Mouse (Mus musculus) heart, postnatal 4 days (tissue): ENCODE data around the gene Ly6g5c. TPM values are rescaled to one million over a fixed set of nuclear protein-coding genes. Genes with fewer than 3 reads are reported as not detected.

Experiments
- DNase-seq: peaks from one replicate; pipeline ENCODE4 v3.0.0; 2021
- total RNA-seq, 2 experiments: library from RNA; stranded (reverse); gene quantifications; 2 replicates each; pipeline ENCODE4 v1.2.3; 2021

The Ly6g5c gene
- total RNA-seq, 2 experiments from 2014 or later = not detected

GRCm38 (mm10) chr17:35146139-35146538, 38.1 kb downstream of the Ly6g5c start:
- no peak for DNase-seq

DNA sequence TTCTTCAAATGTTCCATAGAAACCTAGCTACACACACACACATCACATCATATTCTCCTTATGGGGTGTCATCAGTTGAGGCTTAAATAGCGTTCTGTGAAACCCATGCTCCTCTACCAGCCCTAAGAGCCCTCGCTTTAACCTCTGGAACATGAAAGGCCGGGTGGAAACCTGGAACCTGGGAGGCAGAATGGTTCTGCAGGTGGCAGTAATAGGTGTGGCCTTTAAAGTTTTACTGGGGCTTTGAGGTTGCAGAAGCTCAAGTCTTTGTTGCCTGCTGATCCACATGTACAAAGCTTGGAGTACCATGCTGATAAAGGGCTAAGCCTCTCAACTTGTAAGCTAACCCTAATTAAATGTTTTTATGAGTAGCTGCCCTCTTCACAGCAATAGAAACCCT, 39.3 kb downstream of the Ly6g5c start:
- no peak for DNase-seq

DNA sequence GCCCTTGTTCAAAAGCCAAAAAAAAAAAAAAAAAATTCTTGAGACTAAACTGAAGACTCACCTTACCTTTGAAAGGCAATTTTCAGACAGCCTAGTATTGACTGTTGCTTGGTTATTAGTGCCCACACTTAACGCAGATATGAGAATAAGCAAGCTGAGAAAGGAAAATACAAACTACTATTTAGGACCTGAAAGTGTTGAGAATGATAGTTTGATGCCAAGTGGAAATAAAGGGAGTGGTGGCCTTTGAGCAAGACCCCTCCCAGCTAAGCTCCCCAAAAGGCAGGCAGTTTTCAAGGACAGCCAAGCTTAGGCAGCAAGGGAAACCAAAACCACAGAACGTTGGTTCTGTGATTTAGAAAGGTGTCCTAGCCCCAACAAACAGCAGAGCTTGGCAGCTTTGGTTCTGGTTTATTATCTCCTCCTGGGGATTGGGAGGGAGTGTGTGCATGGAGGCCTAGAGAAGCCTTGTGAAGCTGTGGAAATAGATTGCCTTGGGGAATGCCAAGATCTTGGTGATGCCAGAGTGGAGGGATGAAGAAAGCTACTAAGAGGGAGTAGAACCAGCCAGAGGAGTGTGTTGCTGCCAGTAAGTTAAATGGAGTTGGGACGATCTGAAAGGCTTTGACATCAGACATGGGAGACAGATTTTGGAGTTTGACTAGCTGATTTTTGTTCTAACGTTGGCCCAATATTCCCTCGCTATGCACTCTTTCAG, 40.0 kb downstream of the Ly6g5c start:
- no peak for DNase-seq

- no peak for DNase-seq
Measured at GRCm38 (mm10) chr17:35152121-35152520, 44.0 kb downstream of the Ly6g5c start.

- no peak for DNase-seq
Measured at GRCm38 (mm10) chr17:35153077-35153476, 45.0 kb downstream of the Ly6g5c start.

- no peak for DNase-seq
Measured at GRCm38 (mm10) chr17:35153931-35154330, 45.9 kb downstream of the Ly6g5c start.

DNA sequence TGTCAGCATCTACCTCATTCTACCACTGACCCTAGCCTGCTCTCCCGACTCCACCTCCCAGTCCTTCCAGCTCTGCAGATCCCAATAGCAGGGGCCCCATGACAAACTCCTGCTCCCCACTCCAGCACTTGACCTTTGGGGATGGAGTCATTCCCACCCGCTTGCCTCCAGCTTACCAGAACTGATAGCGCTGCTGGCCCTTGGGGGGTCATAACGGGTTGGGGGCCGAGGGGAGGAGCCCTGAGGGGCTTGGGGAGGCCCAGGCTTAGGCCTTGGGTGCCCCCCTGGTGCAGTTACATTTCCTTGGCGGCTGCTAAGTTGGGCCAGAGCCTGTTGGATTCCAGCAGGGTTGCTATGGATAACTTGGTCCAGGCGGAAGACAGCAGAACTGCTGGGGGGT, 46.5 kb downstream of the Ly6g5c start:
- no peak for DNase-seq

- no peak for DNase-seq
Measured at GRCm38 (mm10) chr17:35155451-35155850, 47.4 kb downstream of the Ly6g5c start.

DNA sequence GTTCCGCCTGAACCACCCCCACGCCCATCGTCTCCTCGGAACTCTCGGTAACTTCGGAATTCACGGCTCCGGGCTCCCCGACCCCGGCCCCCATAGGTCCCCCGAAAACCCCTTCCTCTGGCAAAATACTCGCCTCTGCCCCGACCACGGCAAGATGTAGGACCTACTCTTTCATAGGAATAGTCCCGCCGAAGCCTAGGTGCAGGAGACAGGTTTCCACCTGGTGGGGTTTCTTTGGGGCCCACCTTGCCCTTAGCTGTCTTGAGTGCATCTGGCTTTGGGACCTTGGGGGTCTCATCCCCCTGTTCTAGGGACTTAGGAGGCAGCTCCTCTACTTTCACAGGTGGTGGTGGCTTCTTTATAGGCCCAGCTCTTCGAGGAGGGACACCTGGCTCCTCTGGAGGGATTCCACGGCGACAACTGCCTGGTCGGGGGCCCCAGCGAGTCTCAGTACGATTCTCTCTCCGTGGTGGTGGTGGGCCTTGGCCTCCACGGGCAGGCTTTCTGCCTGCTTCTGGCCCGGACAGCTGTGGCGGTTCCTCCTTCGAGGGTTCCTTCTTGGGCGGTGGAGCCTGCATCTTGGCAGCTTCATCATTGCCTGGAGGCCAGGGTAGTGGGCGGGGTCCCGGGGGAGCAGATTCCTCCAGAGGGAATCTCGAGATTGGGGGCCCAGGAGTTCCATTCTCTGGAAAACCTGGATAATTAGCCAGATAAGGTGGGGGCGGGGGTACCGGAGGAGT, 48.6 kb downstream of the Ly6g5c start:
- no peak for DNase-seq

GRCm38 (mm10) chr17:35157254-35157653, 49.2 kb downstream of the Ly6g5c start:
- DNase-seq = no peak

- DNase-seq = no peak
Measured at GRCm38 (mm10) chr17:35157661-35158175, 49.6 kb downstream of the Ly6g5c start.

- DNase-seq = no peak
Measured at GRCm38 (mm10) chr17:35158850-35159593, 50.9 kb downstream of the Ly6g5c start.

- DNase-seq = no peak
Measured at GRCm38 (mm10) chr17:35159638-35160037, 51.6 kb downstream of the Ly6g5c start.

- DNase-seq = no peak
Measured at GRCm38 (mm10) chr17:35161421-35161820, 53.3 kb downstream of the Ly6g5c start.

Other genes starting within 250 kb of the Ly6g5c start
- 1 to 10 TPM in 1 of 2 experiments, under 1 TPM in 1; 0.88 to 2.6 TPM for gene Cfb, start 245.8 kb upstream of the Ly6g5c start, total RNA-seq
- 1 to 10 TPM; 7.9 TPM for gene Zbtb12, start 228.8 kb upstream of the Ly6g5c start, total RNA-seq
- not detected for gene Gm20547, start 226.2 kb upstream of the Ly6g5c start, total RNA-seq
- gene C2, start 210.0 kb upstream of the Ly6g5c start, total RNA-seq = 1 to 10 TPM; 3.0 to 3.7 TPM
- 10 to 100 TPM; 55.7 to 56.8 TPM for gene Ehmt2, start 209.8 kb upstream of the Ly6g5c start, total RNA-seq
- not detected for gene Slc44a4, start 193.8 kb upstream of the Ly6g5c start, total RNA-seq
- gene Neu1, start 177.0 kb upstream of the Ly6g5c start, total RNA-seq = 10 to 100 TPM; 10.1 to 11.7 TPM
- gene Hspa1b, start 149.0 kb upstream of the Ly6g5c start, total RNA-seq = 1 to 10 TPM; 4.8 to 5.2 TPM
- gene Gm20481, start 138.4 kb upstream of the Ly6g5c start, total RNA-seq = not detected
- gene Hspa1a, start 136.1 kb upstream of the Ly6g5c start, total RNA-seq = 1 to 10 TPM; 2.6 to 2.9 TPM
- gene Hspa1l, start 135.6 kb upstream of the Ly6g5c start, total RNA-seq = 1 to 10 TPM; 5.3 to 6.6 TPM
- gene Lsm2, start 126.4 kb upstream of the Ly6g5c start, total RNA-seq = 10 to 100 TPM; 52.2 to 55.0 TPM
- gene Vars, start 107.3 kb upstream of the Ly6g5c start, total RNA-seq = 10 to 100 TPM; 46.7 to 49.0 TPM
- 1 to 10 TPM; 1.6 to 1.8 TPM for gene Vwa7, start 91.7 kb upstream of the Ly6g5c start, total RNA-seq
- gene Sapcd1, start 80.3 kb upstream of the Ly6g5c start, total RNA-seq = 1 to 10 TPM in 1 of 2 experiments, under 1 TPM in 1; 0.74 to 1.3 TPM
- 1 to 10 TPM; 4.0 to 6.5 TPM for gene Msh5, start 61.5 kb upstream of the Ly6g5c start, total RNA-seq
- gene Clic1, start 58.3 kb upstream of the Ly6g5c start, total RNA-seq = 100 to 1,000 TPM; 166 to 167 TPM
- 100 to 1,000 TPM; 104 to 106 TPM for gene Ddah2, start 49.2 kb upstream of the Ly6g5c start, total RNA-seq
- gene Ly6g6c, start 42.9 kb upstream of the Ly6g5c start, total RNA-seq = not detected
- under 1 TPM in 1 of 2 experiments, not detected in 1; 0.47 TPM for gene Mpig6b, start 42.1 kb upstream of the Ly6g5c start, total RNA-seq
- not detected for gene Ly6g6e, start 31.4 kb upstream of the Ly6g5c start, total RNA-seq
- 1 to 10 TPM; 1.6 to 2.4 TPM for gene Ly6g6d, start 30.2 kb upstream of the Ly6g5c start, total RNA-seq
- not detected for gene Ly6g6f, start 22.7 kb upstream of the Ly6g5c start, total RNA-seq
- gene Abhd16a, start 19.0 kb upstream of the Ly6g5c start, total RNA-seq = 10 to 100 TPM; 50.6 to 53.5 TPM
- gene Ly6g5b, start 7.1 kb downstream of the Ly6g5c start, total RNA-seq = under 1 TPM; 0.52 to 0.62 TPM
- 1 to 10 TPM; 6.0 to 6.2 TPM for gene Gpank1, start 13.2 kb downstream of the Ly6g5c start, total RNA-seq
- 100 to 1,000 TPM; 189 to 196 TPM for gene Csnk2b, start 13.8 kb downstream of the Ly6g5c start, total RNA-seq
- 10 to 100 TPM; 26.6 to 27.3 TPM for gene D17H6S53E, start 18.1 kb downstream of the Ly6g5c start, total RNA-seq
- not detected for gene Apom, start 23.8 kb downstream of the Ly6g5c start, total RNA-seq
- gene Bag6, start 26.9 kb downstream of the Ly6g5c start, total RNA-seq = 100 to 1,000 TPM; 318 to 321 TPM
- gene Prrc2a, start 56.6 kb downstream of the Ly6g5c start, total RNA-seq = 100 to 1,000 TPM; 248 to 251 TPM
- 1 to 10 TPM; 2.9 to 3.4 TPM for gene Aif1, start 67.8 kb downstream of the Ly6g5c start, total RNA-seq
- 1 to 10 TPM; 4.2 to 4.8 TPM for gene Lst1, start 80.2 kb downstream of the Ly6g5c start, total RNA-seq
- 1 to 10 TPM in 1 of 2 experiments, under 1 TPM in 1; 0.81 to 1.0 TPM for gene Ltb, start 86.2 kb downstream of the Ly6g5c start, total RNA-seq
- gene Tnf, start 93.7 kb downstream of the Ly6g5c start, total RNA-seq = 1 to 10 TPM in 1 of 2 experiments, under 1 TPM in 1; 0.76 to 1.3 TPM
- under 1 TPM; 0.26 to 0.32 TPM for gene Lta, start 97.1 kb downstream of the Ly6g5c start, total RNA-seq
- under 1 TPM in 1 of 2 experiments, not detected in 1; 0.52 TPM for gene Gm16181, start 112.6 kb downstream of the Ly6g5c start, total RNA-seq
- gene Atp6v1g2, start 125.4 kb downstream of the Ly6g5c start, total RNA-seq = 1 to 10 TPM; 8.0 to 9.3 TPM
- 10 to 100 TPM; 10.8 to 11.0 TPM for gene Nfkbil1, start 127.5 kb downstream of the Ly6g5c start, total RNA-seq
- gene Ddx39b, start 133.5 kb downstream of the Ly6g5c start, total RNA-seq = 100 to 1,000 TPM; 221 to 230 TPM
- 10 to 100 TPM; 45.9 to 50.4 TPM for gene H2-D1, start 154.5 kb downstream of the Ly6g5c start, total RNA-seq
- under 1 TPM; 0.43 to 0.55 TPM for gene H2-Q1, start 212.1 kb downstream of the Ly6g5c start, total RNA-seq
- under 1 TPM; 0.64 to 0.77 TPM for gene H2-Q2, start 234.0 kb downstream of the Ly6g5c start, total RNA-seq